Mouse (Mus musculus): ENCODE measurements around the gene Ltbp1. TPM values are rescaled to one million over a fixed set of nuclear protein-coding genes. Genes with fewer than 3 reads are reported as not detected.

The Ltbp1 gene
- polyA plus RNA-seq, 1 experiment from 2014 or later, result 2.6 TPM

- Histone ChIP-seq H3K36me3 (replicated peaks; ENCODE audit: control insufficient read depth, insufficient read depth) (no peaks in the 10 kb centered on the region), H3K4me3 (replicated peaks; ENCODE audit: low read length) (no peak overlapping the region), H3K27ac (no peak overlapping the region), H3K4me1 (replicated peaks; ENCODE audit: control insufficient read depth, insufficient read depth, low read length) (no peaks in the 10 kb centered on the region), H3K9me3 (ENCODE audit: control insufficient read depth, low read length) (peaks cover 6% of the 10 kb centered on the region; the same call in 1 of the 2 replicates), H3K4me2 (replicated peaks) (no peak overlapping the region), H3K9ac (no peak overlapping the region), H3K27me3 (ENCODE audit: control insufficient read depth, insufficient read depth, low read length) (no peaks in the 10 kb centered on the region)
- WGBS, result over 99% methylated on average over 4 of the region's 4 CpGs
- DNase-seq (ENCODE audit: low spot score) (no peak), ATAC-seq (ENCODE audit: low FRiP score) (no peak)
These were observed 342.0 kb downstream of the Ltbp1 start for GRCm38 (mm10) chr17:75347414-75347813.

- WGBS, result 88% methylated on average over 8 of the region's 8 CpGs
- Histone ChIP-seq H3K27me3 (ENCODE audit: control insufficient read depth, insufficient read depth, low read length) (no peaks in the 10 kb centered on the region), H3K4me1 (replicated peaks; ENCODE audit: control insufficient read depth, insufficient read depth, low read length) (no peaks in the 10 kb centered on the region), H3K27ac (no peak overlapping the region), H3K4me3 (replicated peaks; ENCODE audit: low read length) (no peak overlapping the region), H3K9ac (no peak overlapping the region), H3K4me2 (replicated peaks) (no peak overlapping the region), H3K9me3 (ENCODE audit: control insufficient read depth, low read length) (peaks cover 6% of the 10 kb centered on the region; the same call in 1 of the 2 replicates), H3K36me3 (replicated peaks; ENCODE audit: control insufficient read depth, insufficient read depth) (no peaks in the 10 kb centered on the region)
- no peak for ATAC-seq (ENCODE audit: low FRiP score)
- no peak for DNase-seq (ENCODE audit: low spot score)
These were observed 343.7 kb downstream of the Ltbp1 start for GRCm38 (mm10) chr17:75349109-75349508.

- 92% methylated on average over 3 of the region's 3 CpGs for WGBS
- Histone ChIP-seq H3K27ac (no peak overlapping the region), H3K4me3 (replicated peaks; ENCODE audit: low read length) (no peak overlapping the region), H3K4me2 (replicated peaks) (no peak overlapping the region), H3K36me3 (replicated peaks; ENCODE audit: control insufficient read depth, insufficient read depth) (no peaks in the 10 kb centered on the region), H3K9me3 (ENCODE audit: control insufficient read depth, low read length) (peaks cover 6% of the 10 kb centered on the region; the same call in 1 of the 2 replicates), H3K9ac (no peak overlapping the region), H3K4me1 (replicated peaks; ENCODE audit: control insufficient read depth, insufficient read depth, low read length) (no peaks in the 10 kb centered on the region), H3K27me3 (ENCODE audit: control insufficient read depth, insufficient read depth, low read length) (no peaks in the 10 kb centered on the region)
- ATAC-seq (ENCODE audit: low FRiP score) (no peak), DNase-seq (ENCODE audit: low spot score) (no peak)
These were observed 344.2 kb downstream of the Ltbp1 start for GRCm38 (mm10) chr17:75349602-75350001.

- no peak overlapping the region for H3K4me2 ChIP-seq (replicated peaks)
- no peaks in the 10 kb centered on the region for H3K9me3 ChIP-seq (ENCODE audit: control insufficient read depth, low read length)
- 89% methylated on average over 3 of the region's 3 CpGs for WGBS
- H3K4me3 ChIP-seq (replicated peaks; ENCODE audit: low read length), result no peak overlapping the region
- no peak overlapping the region for H3K27ac ChIP-seq
- H3K9ac ChIP-seq, result no peak overlapping the region
- H3K27me3 ChIP-seq (ENCODE audit: control insufficient read depth, insufficient read depth, low read length), result no peaks in the 10 kb centered on the region
- H3K36me3 ChIP-seq (replicated peaks; ENCODE audit: control insufficient read depth, insufficient read depth), result no peaks in the 10 kb centered on the region
- no peaks in the 10 kb centered on the region for H3K4me1 ChIP-seq (replicated peaks; ENCODE audit: control insufficient read depth, insufficient read depth, low read length)
- ATAC-seq (ENCODE audit: low FRiP score) (no peak), DNase-seq (ENCODE audit: low spot score) (no peak)
These were observed 348.0 kb downstream of the Ltbp1 start for GRCm38 (mm10) chr17:75353323-75353722.

- Histone ChIP-seq H3K4me1 (replicated peaks; ENCODE audit: control insufficient read depth, insufficient read depth, low read length) (no peaks in the 10 kb centered on the region), H3K9ac (no peak overlapping the region), H3K27ac (no peak overlapping the region), H3K36me3 (replicated peaks; ENCODE audit: control insufficient read depth, insufficient read depth) (no peaks in the 10 kb centered on the region), H3K27me3 (ENCODE audit: control insufficient read depth, insufficient read depth, low read length) (no peaks in the 10 kb centered on the region), H3K4me3 (replicated peaks; ENCODE audit: low read length) (no peak overlapping the region), H3K9me3 (ENCODE audit: control insufficient read depth, low read length) (no peaks in the 10 kb centered on the region), H3K4me2 (replicated peaks) (no peak overlapping the region)
- no peak for DNase-seq (ENCODE audit: low spot score)
- 75% methylated on average over 5 of the region's 5 CpGs for WGBS
- ATAC-seq (ENCODE audit: low FRiP score), result no peak
These were observed 350.1 kb downstream of the Ltbp1 start for GRCm38 (mm10) chr17:75355431-75355830.

- Histone ChIP-seq H3K4me3 (replicated peaks; ENCODE audit: low read length) (no peak overlapping the region), H3K9me3 (ENCODE audit: control insufficient read depth, low read length) (no peaks in the 10 kb centered on the region), H3K27me3 (ENCODE audit: control insufficient read depth, insufficient read depth, low read length) (no peaks in the 10 kb centered on the region), H3K4me1 (replicated peaks; ENCODE audit: control insufficient read depth, insufficient read depth, low read length) (no peaks in the 10 kb centered on the region), H3K36me3 (replicated peaks; ENCODE audit: control insufficient read depth, insufficient read depth) (no peaks in the 10 kb centered on the region), H3K9ac (no peak overlapping the region), H3K27ac (no peak overlapping the region), H3K4me2 (replicated peaks) (no peak overlapping the region)
- no peak for DNase-seq (ENCODE audit: low spot score)
- ATAC-seq (ENCODE audit: low FRiP score), result no peak
- 97% methylated on average over 7 of the region's 7 CpGs for WGBS
These were observed 354.7 kb downstream of the Ltbp1 start for GRCm38 (mm10) chr17:75360111-75360510.

- WGBS, result 91% methylated on average over 6 of the region's 6 CpGs
- no peaks in the 10 kb centered on the region for H3K27me3 ChIP-seq (ENCODE audit: control insufficient read depth, insufficient read depth, low read length)
- H3K4me3 ChIP-seq (replicated peaks; ENCODE audit: low read length), result no peak overlapping the region
- H3K9ac ChIP-seq, result no peak overlapping the region
- H3K9me3 ChIP-seq (ENCODE audit: control insufficient read depth, low read length), result no peaks in the 10 kb centered on the region
- no peak for DNase-seq (ENCODE audit: low spot score)
- H3K36me3 ChIP-seq (replicated peaks; ENCODE audit: control insufficient read depth, insufficient read depth), result no peaks in the 10 kb centered on the region
- no peak overlapping the region for H3K27ac ChIP-seq
- ATAC-seq (ENCODE audit: low FRiP score), result no peak
- H3K4me1 ChIP-seq (replicated peaks; ENCODE audit: control insufficient read depth, insufficient read depth, low read length), result no peaks in the 10 kb centered on the region
- no peak overlapping the region for H3K4me2 ChIP-seq (replicated peaks)
These were observed 361.0 kb downstream of the Ltbp1 start for GRCm38 (mm10) chr17:75366332-75366731.

- Histone ChIP-seq H3K4me3 (replicated peaks; ENCODE audit: low read length) (no peak overlapping the region), H3K9me3 (ENCODE audit: control insufficient read depth, low read length) (no peaks in the 10 kb centered on the region), H3K9ac (no peak overlapping the region), H3K4me1 (replicated peaks; ENCODE audit: control insufficient read depth, insufficient read depth, low read length) (no peaks in the 10 kb centered on the region), H3K36me3 (replicated peaks; ENCODE audit: control insufficient read depth, insufficient read depth) (no peaks in the 10 kb centered on the region), H3K4me2 (replicated peaks) (no peak overlapping the region), H3K27ac (no peak overlapping the region), H3K27me3 (ENCODE audit: control insufficient read depth, insufficient read depth, low read length) (no peaks in the 10 kb centered on the region)
- no peak for ATAC-seq (ENCODE audit: low FRiP score)
- 97% methylated on average over 18 of the region's 18 CpGs for WGBS
- no peak for DNase-seq (ENCODE audit: low spot score)
These were observed 362.3 kb downstream of the Ltbp1 start for GRCm38 (mm10) chr17:75367486-75368155.

GRCm38 (mm10) chr17:75368580-75368979, 363.2 kb downstream of the Ltbp1 start:
- H3K4me3 ChIP-seq (replicated peaks; ENCODE audit: low read length), result no peak overlapping the region
- H3K27me3 ChIP-seq (ENCODE audit: control insufficient read depth, insufficient read depth, low read length), result no peaks in the 10 kb centered on the region
- no peak overlapping the region for H3K9ac ChIP-seq
- DNase-seq (ENCODE audit: low spot score) (no peak), ATAC-seq (ENCODE audit: low FRiP score) (no peak)
- no peaks in the 10 kb centered on the region for H3K4me1 ChIP-seq (replicated peaks; ENCODE audit: control insufficient read depth, insufficient read depth, low read length)
- H3K4me2 ChIP-seq (replicated peaks), result no peak overlapping the region
- WGBS, result 83% methylated on average over 5 of the region's 5 CpGs
- no peak overlapping the region for H3K27ac ChIP-seq
- H3K36me3 ChIP-seq (replicated peaks; ENCODE audit: control insufficient read depth, insufficient read depth), result no peaks in the 10 kb centered on the region
- H3K9me3 ChIP-seq (ENCODE audit: control insufficient read depth, low read length), result no peaks in the 10 kb centered on the region

GRCm38 (mm10) chr17:75369351-75369750, 364.0 kb downstream of the Ltbp1 start:
- no peak for DNase-seq (ENCODE audit: low spot score)
- Histone ChIP-seq H3K4me3 (replicated peaks; ENCODE audit: low read length) (no peak overlapping the region), H3K4me1 (replicated peaks; ENCODE audit: control insufficient read depth, insufficient read depth, low read length) (no peaks in the 10 kb centered on the region), H3K4me2 (replicated peaks) (no peak overlapping the region), H3K36me3 (replicated peaks; ENCODE audit: control insufficient read depth, insufficient read depth) (no peaks in the 10 kb centered on the region), H3K27ac (no peak overlapping the region), H3K27me3 (ENCODE audit: control insufficient read depth, insufficient read depth, low read length) (no peaks in the 10 kb centered on the region), H3K9ac (no peak overlapping the region), H3K9me3 (ENCODE audit: control insufficient read depth, low read length) (no peaks in the 10 kb centered on the region)
- WGBS, result 76% methylated on average over 7 of the region's 7 CpGs
- no peak for ATAC-seq (ENCODE audit: low FRiP score)
